Mouse (Mus musculus): ENCODE results near the gene Pym1. TPM values are rescaled to one million over a fixed set of nuclear protein-coding genes. Genes with fewer than 3 reads are reported as not detected.

Pym1 gene
- total and polyA plus RNA-seq, 3 experiments = 52.8 to 84.9 (median 75.6) TPM

- Histone ChIP-seq H3K9ac (ENCODE audit: insufficient read depth, low read depth) (no peak overlapping the region), H3K4me1 (ENCODE audit: control insufficient read depth in 1 of 2, insufficient read depth in 2 of 2) (peaks cover 2 to 10% of the 10 kb centered on the region in 2 experiments; a peak in 3 of 4 replicates), H3K27ac (ENCODE audit: insufficient read depth, low read depth) (no peak overlapping the region), H3K36me3 (replicated peaks in 1 of 2; ENCODE audit: control insufficient read depth in 1 of 2, insufficient read depth in 1 of 2, low read length in 1 of 2) (peaks cover 8 to 46% of the 10 kb centered on the region in 2 experiments), H3K9me3 (replicated peaks; ENCODE audit: low read length) (peaks cover 4% of the 10 kb centered on the region), H3K4me2 (ENCODE audit: insufficient read depth, low read depth, poor library complexity, severe bottlenecking) (no peak overlapping the region), H3K27me3 (replicated peaks) (no peaks in the 10 kb centered on the region), H3K79me2 (replicated peaks; ENCODE audit: control insufficient read depth, extremely low read depth, insufficient read depth, poor library complexity, severe bottlenecking) (no peaks in the 10 kb centered on the region), H3K4me3 (replicated peaks in 1 of 3; ENCODE audit: low read depth in 2 of 3, low read length in 2 of 3, poor library complexity in 1 of 3) (no peak overlapping the region)
- dilution Hi-C loops (cut with MboI; ENCODE audit: extremely low pct_ligation_motif_present, extremely low pct_unique_long_range_greater_than_20kb, low sequenced_read_pairs) (no loop called here), in situ Hi-C loops (cut with MboI; ENCODE audit: low pct_ligation_motif_present, low pct_unique_long_range_greater_than_20kb, low sequenced_read_pairs) (no loop called here)
- no peak for DNase-seq (ENCODE audit: extremely low read depth)
- TF ChIP-seq IRF4 (IDR thresholded peaks at IDR 0.05; ENCODE audit: low read depth, low read length) = no peak
- no peak for TF ChIP-seq TCF12 (IDR thresholded peaks at IDR 0.05; ENCODE audit: low read depth, low read length)
- no peak for TF ChIP-seq BHLHE40 (IDR thresholded peaks at IDR 0.05; ENCODE audit: low read depth, low read length)
- no peak for TF ChIP-seq USF2 (conservative IDR thresholded peaks at IDR 0.05; ENCODE audit: low read depth, low read length)
- no peak for TF ChIP-seq UBTF (IDR thresholded peaks at IDR 0.05; ENCODE audit: low read depth, low read length)
- TF ChIP-seq NRF1 (IDR thresholded peaks at IDR 0.05; ENCODE audit: low read depth, low read length) = no peak
- no peak for TF ChIP-seq POLR2A (IDR thresholded peaks at IDR 0.05; ENCODE audit: low read depth, low read length)
- no peak for TF ChIP-seq NELFE (IDR thresholded peaks at IDR 0.05; ENCODE audit: low read depth, low read length)
- TF ChIP-seq MAZ (IDR thresholded peaks at IDR 0.05; ENCODE audit: low read depth, low read length) = no peak
- TF ChIP-seq ZC3H11A (IDR thresholded peaks at IDR 0.05; ENCODE audit: low read depth, low read length) = no peak
- no peak for TF ChIP-seq ZMIZ1 (IDR thresholded peaks at IDR 0.05; ENCODE audit: low read depth, low read length)
- TF ChIP-seq MAX (IDR thresholded peaks at IDR 0.05; ENCODE audit: low read length) = no peak
- TF ChIP-seq EP300 (IDR thresholded peaks at IDR 0.05; ENCODE audit: low read length) = no peak
- no peak for TF ChIP-seq RAD21 (IDR thresholded peaks at IDR 0.05; ENCODE audit: low read depth, low read length)
These were observed 19.6 kb upstream of the Pym1 start for GRCm38 (mm10) chr10:128728059-128728458.

GRCm38 (mm10) chr10:128731002-128731433 is 16.7 kb upstream of the Pym1 start:
- Histone ChIP-seq H3K79me2 (replicated peaks; ENCODE audit: control insufficient read depth, extremely low read depth, insufficient read depth, poor library complexity, severe bottlenecking) (no peaks in the 10 kb centered on the region), H3K27ac (ENCODE audit: insufficient read depth, low read depth) (no peak overlapping the region), H3K27me3 (replicated peaks) (no peaks in the 10 kb centered on the region), H3K9ac (ENCODE audit: insufficient read depth, low read depth) (no peak overlapping the region), H3K4me1 (ENCODE audit: control insufficient read depth in 1 of 2, insufficient read depth in 2 of 2) (peaks cover 2 to 5% of the 10 kb centered on the region in 2 experiments; a peak in 3 of 4 replicates), H3K9me3 (replicated peaks; ENCODE audit: low read length) (peaks cover 11% of the 10 kb centered on the region), H3K4me2 (ENCODE audit: insufficient read depth, low read depth, poor library complexity, severe bottlenecking) (no peak overlapping the region), H3K4me3 (replicated peaks in 1 of 3; ENCODE audit: low read depth in 2 of 3, low read length in 2 of 3, poor library complexity in 1 of 3) (no peak overlapping the region), H3K36me3 (replicated peaks in 1 of 2; ENCODE audit: control insufficient read depth in 1 of 2, insufficient read depth in 1 of 2, low read length in 1 of 2) (peaks cover 20 to 61% of the 10 kb centered on the region in 2 experiments)
- peak; percentile 64 for DNase-seq (ENCODE audit: extremely low read depth)
- dilution Hi-C loops (cut with MboI; ENCODE audit: extremely low pct_ligation_motif_present, extremely low pct_unique_long_range_greater_than_20kb, low sequenced_read_pairs) = no loop called here
- TF ChIP-seq POLR2AphosphoS2 (IDR thresholded peaks at IDR 0.05; ENCODE audit: low read depth, low read length) = no peak
- TF ChIP-seq SMC3 (IDR thresholded peaks at IDR 0.05; ENCODE audit: low read depth, low read length) = peak; percentile 84
- no peak for TF ChIP-seq NRF1 (IDR thresholded peaks at IDR 0.05; ENCODE audit: low read depth, low read length)
- TF ChIP-seq ZMIZ1 (IDR thresholded peaks at IDR 0.05; ENCODE audit: low read depth, low read length) = no peak
- peak; percentile 71 for TF ChIP-seq RAD21 (IDR thresholded peaks at IDR 0.05; ENCODE audit: low read depth, low read length)
- 0 out of 2 replicates have a peak, but pooled peaks have one; percentile 23 for TF ChIP-seq MYC (IDR thresholded peaks at IDR 0.05; ENCODE audit: low read depth, low read length)
- TF ChIP-seq CTCF (conservative IDR thresholded peaks at IDR 0.05 in 1 of 2, IDR thresholded peaks at IDR 0.05 in 1 of 2; ENCODE audit: low read depth in 2 of 2, low read length in 2 of 2) = peak; percentile 77 to 81
- TF ChIP-seq MEF2A (IDR thresholded peaks at IDR 0.05; ENCODE audit: borderline replicate concordance, low read depth, low read length) = 0 out of 2 replicates have a peak, but pooled peaks have one; percentile 18
- peak; percentile 41; the same call in 1 of the 2 replicates for TF ChIP-seq ZC3H11A (IDR thresholded peaks at IDR 0.05; ENCODE audit: low read depth, low read length)
- peak; percentile 78 for TF ChIP-seq ZNF384 (IDR thresholded peaks at IDR 0.05; ENCODE audit: low read depth, low read length)
- no peak for TF ChIP-seq E2F4 (IDR thresholded peaks at IDR 0.05; ENCODE audit: insufficient replicate concordance, low read depth, low read length)
- in situ Hi-C loops (cut with MboI; ENCODE audit: low pct_ligation_motif_present, low pct_unique_long_range_greater_than_20kb, low sequenced_read_pairs) = loop anchor here (5.0 kb wide), 1 partner anchor 161 kb away; the partner anchor contains the start of gene Gdf11
